Mouse (Mus musculus) liver, adult (tissue): ENCODE measurements around the gene Itgb2l.

ENCODE experiments used
- GATA4 ChIP-seq: IDR thresholded peaks from 2 replicates; pipeline ENCODE4 v1.6.1; 2014; ENCODE audit warnings: mild to moderate bottlenecking, low read length; ENCODE audit not compliant: insufficient replicate concordance

The Itgb2l gene

GRCm38 (mm10) chr16:96443468-96443867 is at the start of gene Itgb2l:
TSS of gene Itgb2l (minus strand) at chr16:96443619.
- TF ChIP-seq GATA4, result no peak

- no peak for TF ChIP-seq GATA4
These were observed 48.1 kb upstream of the Itgb2l start for GRCm38 (mm10) chr16:96491530-96491929.

DNA sequence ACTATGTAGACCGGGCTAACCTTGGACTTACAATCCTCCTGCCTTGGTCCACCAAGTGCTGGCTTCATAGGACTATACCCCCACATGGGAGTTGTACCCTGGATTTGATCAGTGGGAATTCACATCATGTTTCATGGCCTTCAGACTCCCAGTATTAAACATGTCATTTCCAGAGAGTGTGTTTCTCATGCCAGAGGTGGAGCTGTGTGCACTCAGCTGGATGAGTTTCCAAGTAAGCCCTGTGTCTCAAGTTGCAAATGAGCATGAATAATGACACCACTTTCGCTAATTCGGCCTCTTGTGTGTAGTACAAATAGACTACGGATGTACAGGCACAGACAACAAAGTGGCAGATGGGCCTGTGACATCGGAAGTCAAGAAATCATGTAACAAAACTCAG is 44.6 kb upstream of the Itgb2l start:
- TF ChIP-seq GATA4, result no peak

GRCm38 (mm10) chr16:96487007-96487684 is 43.7 kb upstream of the Itgb2l start:
- no peak for TF ChIP-seq GATA4

DNA sequence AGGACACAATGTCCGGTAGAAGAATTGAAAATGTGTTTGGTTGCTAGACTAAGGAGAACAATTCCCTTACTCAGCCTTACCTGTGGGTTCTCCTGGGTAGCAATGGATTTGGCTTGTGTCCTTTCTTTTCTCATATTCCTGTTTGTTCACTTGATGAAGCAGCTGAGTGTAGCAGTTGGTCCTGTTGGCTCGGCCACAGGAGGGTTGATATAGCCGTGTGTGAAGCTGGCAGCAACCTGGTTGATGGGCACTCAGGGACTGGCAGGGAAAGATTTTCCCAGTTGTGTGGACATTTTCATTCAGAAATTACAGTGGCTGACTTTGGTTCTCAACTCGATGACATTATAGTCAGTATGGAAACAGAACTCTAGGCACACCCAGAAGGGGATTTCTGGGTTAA is 38.4 kb upstream of the Itgb2l start:
- TF ChIP-seq GATA4, result no peak

- no peak for TF ChIP-seq GATA4
These were observed 30.8 kb upstream of the Itgb2l start for GRCm38 (mm10) chr16:96474185-96474584.

DNA sequence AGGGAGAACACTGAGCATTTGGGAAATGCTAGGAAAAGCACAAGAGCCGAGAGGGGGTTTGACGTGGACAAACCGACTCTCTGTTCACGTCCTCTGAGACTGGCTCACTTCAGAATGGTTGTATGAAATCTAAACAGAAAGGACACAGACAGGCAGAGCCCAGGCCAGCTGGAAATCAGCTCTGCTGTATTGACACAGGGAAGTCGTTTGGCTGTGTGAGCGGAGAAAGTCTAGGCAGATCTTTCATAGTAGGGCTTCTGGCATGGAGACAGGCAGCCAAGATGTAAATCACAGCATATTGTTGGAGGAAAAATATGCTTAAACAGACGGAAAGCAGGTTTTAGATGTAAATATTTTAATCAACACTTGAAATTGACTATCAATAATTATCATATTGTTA is 29.4 kb upstream of the Itgb2l start:
- no peak for TF ChIP-seq GATA4

DNA sequence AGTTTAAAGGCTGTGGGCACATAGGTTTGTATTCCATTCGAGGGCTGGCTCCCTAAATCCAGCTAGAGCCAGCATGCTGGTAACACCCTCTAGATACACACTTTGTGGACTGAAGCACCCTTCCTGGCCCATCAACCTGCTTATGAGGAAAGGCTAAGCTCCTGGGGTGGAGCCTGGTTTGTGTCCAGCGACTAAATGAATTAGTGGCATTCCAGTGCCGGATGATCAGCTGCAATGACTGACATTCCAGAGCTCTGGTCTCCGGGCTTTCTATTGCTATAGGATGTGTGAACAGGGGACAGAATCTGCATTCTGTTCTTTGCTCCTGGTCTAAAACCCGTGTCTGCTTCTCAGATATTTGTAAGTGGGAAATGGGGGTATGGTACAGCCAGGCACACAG is 28.9 kb upstream of the Itgb2l start:
- no peak for TF ChIP-seq GATA4

DNA sequence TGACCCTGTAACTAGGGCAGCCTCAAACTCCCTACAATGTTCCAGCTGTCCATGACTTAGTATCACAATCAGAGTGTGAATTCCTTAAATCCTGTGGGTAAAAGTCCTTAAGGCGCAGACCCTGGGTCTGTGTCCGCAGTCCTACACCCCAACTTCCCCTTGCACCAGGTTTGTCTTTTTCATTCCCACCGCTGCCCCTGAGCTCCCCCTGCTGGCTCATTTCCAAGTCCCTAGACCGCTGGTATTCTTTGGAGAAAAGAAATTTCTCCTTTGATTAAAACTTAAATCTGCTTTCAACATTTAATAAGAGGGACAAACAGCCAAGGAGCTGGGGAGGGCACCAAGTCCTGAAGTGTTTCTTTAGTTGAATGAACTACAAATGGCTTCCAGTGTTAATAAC is 26.2 kb upstream of the Itgb2l start:
- no peak for TF ChIP-seq GATA4

DNA sequence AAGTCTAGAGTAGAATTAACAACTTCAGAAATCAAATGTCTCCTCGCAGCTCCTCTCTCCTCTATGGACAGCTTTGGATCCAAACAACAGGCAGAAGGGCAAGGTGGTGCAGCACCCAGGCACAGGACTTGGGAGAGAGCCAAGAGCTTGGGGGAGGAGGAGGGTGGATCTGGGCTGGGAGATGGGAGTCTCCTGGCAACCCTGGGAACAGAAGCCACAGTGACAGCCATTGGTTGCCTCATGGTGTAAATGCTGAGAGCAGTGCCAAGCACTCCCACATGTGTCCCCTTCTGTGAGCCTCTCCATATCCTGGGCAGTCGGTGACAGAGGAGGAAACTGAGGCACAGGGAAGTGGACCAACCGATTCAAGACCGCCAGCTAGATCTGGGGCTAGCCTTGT is 25.3 kb upstream of the Itgb2l start:
- TF ChIP-seq GATA4, result no peak

DNA sequence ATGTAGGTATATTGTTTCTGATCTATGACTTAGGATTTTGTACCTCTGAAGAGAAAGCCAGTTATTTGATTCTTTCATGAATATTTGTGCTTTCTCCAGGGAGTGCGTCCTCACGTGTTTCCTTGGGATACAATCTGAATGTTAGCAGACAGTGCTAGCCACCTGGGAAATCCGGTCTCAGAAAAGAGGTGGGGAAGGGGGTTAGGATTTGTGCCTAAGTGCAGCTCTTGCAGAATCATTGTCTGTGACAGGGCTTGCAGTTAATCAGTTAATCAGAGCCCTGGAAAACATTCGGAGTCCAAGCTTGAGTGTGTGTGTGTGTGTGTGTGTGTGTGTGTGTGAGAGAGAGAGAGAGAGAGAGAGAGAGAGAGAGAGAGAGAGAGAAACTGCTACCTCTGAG is 24.6 kb upstream of the Itgb2l start:
- no peak for TF ChIP-seq GATA4

GRCm38 (mm10) chr16:96467445-96467844 is 24.0 kb upstream of the Itgb2l start, which contains the start of gene Pcp4:
TSS of gene Pcp4 (plus strand) at chr16:96467606.
- no peak for TF ChIP-seq GATA4

DNA sequence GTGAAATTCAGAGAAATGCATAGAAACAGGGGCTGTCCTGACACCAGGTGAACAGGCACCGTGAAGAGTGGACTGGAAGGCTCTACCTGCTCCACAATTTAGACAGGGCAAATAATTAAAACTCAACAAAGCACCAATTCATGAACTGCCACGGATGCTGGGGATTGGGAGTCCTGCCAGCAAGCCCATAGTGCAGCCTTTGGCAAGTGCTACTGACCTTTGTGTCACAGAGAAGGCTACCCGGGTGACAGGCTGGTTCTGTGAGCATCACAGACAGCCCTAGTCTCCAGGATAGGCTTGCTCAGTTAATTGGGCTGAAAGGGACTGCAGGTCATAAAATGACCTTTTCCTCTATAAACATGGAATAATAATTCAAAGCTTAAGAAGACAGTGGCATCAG is 17.4 kb upstream of the Itgb2l start:
- no peak for TF ChIP-seq GATA4

DNA sequence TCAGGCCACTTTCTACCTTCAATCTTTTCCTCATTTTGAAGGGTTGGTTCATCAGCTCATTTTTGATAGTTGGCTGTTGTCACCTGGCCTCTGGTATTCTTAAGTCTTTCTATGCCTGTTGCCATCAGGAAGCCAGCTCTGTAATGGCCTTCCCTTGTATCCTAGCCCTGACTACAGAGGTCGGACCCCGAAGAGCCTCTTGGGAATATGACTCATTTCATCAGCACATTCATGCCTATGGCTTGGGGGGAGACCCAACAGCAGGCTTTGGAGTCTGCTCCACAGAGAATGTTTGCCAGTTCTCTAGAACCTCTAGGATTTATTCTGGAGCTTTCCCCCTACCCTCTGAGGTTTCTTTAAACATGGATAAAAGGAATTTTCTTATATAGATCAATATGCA is 15.9 kb upstream of the Itgb2l start:
- TF ChIP-seq GATA4, result no peak

DNA sequence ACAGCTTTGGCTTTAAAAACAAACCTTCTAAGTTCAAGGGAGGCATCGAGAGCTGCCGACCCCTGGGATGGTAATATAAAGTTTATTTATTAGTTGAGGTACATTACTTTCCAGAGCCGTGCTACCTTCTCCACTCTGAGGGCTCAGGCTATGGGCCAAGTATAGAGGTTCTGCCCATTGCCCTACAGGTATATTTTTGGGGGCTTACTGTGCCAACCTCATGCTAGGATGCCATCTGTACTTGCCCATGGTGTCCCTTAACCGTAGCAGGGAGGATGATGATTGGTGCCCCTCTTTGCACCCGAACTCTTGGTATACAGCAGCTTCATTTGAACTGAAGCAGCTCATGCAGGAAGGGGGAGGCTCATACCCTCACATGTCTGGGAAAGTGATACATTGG is 14.2 kb upstream of the Itgb2l start:
- no peak for TF ChIP-seq GATA4

DNA sequence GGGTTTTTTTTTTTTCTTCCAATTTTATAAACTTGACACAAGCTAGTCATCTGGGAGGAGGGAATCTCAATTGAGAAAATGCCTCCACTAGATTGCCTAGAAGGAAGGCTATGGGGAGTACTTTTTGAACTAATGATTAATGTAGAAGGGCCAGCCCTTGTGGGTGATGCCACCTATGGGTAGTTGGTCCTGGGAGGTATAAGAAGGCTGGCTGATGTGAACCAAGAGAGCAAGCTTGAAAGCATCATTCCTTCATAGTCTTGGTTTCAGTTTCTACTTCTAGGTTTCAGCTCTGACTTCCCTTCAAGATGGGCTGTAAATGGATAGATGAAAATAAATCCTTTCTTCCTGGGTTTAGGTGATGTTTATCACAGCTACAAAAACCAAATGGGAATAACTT is 10.7 kb upstream of the Itgb2l start:
- TF ChIP-seq GATA4, result no peak

DNA sequence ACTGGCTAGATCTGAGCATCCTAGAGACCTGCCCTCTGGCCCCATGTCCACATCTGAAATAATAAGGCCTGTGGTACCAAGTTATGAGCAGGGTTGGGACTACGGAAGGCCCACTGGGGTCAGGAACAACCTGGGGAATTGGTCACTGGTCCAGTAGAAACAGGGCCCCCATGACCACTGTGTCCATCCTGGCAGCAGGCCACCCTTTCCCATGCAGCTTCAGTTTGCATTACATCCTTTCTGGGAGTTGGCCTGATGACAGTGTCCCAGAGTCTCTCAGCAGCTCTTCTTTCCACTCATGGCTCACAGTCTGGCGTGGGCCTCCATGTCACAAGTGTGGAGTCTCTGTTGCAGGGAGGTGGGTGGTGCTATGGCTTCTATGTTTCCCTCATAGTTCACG is 1.6 kb downstream of the Itgb2l start:
- no peak for TF ChIP-seq GATA4
